Mouse (Mus musculus) limb, embryonic 14.5 days (tissue): ENCODE measurements around the gene Dhx38. TPM values are rescaled to one million over a fixed set of nuclear protein-coding genes. Genes with fewer than 3 reads are reported as not detected.

ENCODE experiments used
- ATAC-seq: fragments of 200-750 bp; cut with Nextera tagmentation; 2 replicates; pipeline ENCODE4 v1.8.0; 2017; ENCODE audit warnings: low read depth, moderate number of reproducible peaks, moderate TSS enrichment; ENCODE audit not compliant: low FRiP score
- DNase-seq: peaks from one replicate; pipeline ENCODE4 v3.0.0-alpha.2; 2015; ENCODE audit warnings: low spot score
- H3K27ac ChIP-seq: fragments of 300-500 bp; sonication (generic); replicated peaks from 2 replicates; pipeline ENCODE4 v1.5.1; 2014; ENCODE audit warnings: low read depth, mild to moderate bottlenecking, low read length, moderate library complexity, mixed read lengths
- H3K27me3 ChIP-seq: fragments of 300-500 bp; sonication (generic); 2 replicates; pipeline ENCODE4 v1.6.1; 2014; ENCODE audit warnings: low read length, mixed read lengths; ENCODE audit not compliant: control insufficient read depth, insufficient read depth
- H3K36me3 ChIP-seq: fragments of 300-500 bp; sonication (generic); 2 replicates; pipeline ENCODE4 v1.6.1; 2014; ENCODE audit warnings: mild to moderate bottlenecking, low read length, moderate library complexity, mixed read lengths; ENCODE audit not compliant: control insufficient read depth, insufficient read depth
- H3K4me1 ChIP-seq: fragments of 300-500 bp; sonication (generic); 2 replicates; pipeline ENCODE4 v1.6.1; 2014; ENCODE audit warnings: antibody characterized with exemption, low read length, mixed read lengths; ENCODE audit not compliant: control insufficient read depth, insufficient read depth
- H3K4me2 ChIP-seq: fragments of 300-500 bp; sonication (generic); replicated peaks from 2 replicates; pipeline ENCODE4 v1.6.1; 2014; ENCODE audit warnings: low read depth, mild to moderate bottlenecking, low read length, moderate library complexity; ENCODE audit not compliant: severe bottlenecking
- H3K4me3 ChIP-seq: fragments of 300-500 bp; sonication (generic); replicated peaks from 2 replicates; pipeline ENCODE4 v1.5.1; 2014; ENCODE audit warnings: low read length
- H3K9ac ChIP-seq: fragments of 300-500 bp; sonication (generic); 2 replicates; pipeline ENCODE4 v1.6.1; 2014; ENCODE audit warnings: mild to moderate bottlenecking, low read depth, low read length, moderate library complexity; ENCODE audit not compliant: severe bottlenecking
- H3K9me3 ChIP-seq: fragments of 300-500 bp; sonication (generic); 2 replicates; pipeline ENCODE4 v1.6.1; 2016; ENCODE audit warnings: low read length; ENCODE audit not compliant: control insufficient read depth
- POLR2A ChIP-seq: fragments of 200-500 bp; IDR thresholded peaks from 2 replicates; pipeline ENCODE4 v1.8.0; 2012; ENCODE audit warnings: inconsistent platforms, mild to moderate bottlenecking, moderate library complexity, borderline replicate concordance; ENCODE audit not compliant: insufficient read depth, insufficient read length; ENCODE audit errors: extremely low read depth
- WGBS: fragments of 180-500 bp; shearing (Covaris S2); extraction: QIAGEN DNeasy Blood & Tissue Kit; methylation state at CpG from one replicate; pipeline ENCODE4 v1.1.7; 2014; 5-methylcytosine and 5-hydroxymethylcytosine counted together
- polyA plus RNA-seq, 2 experiments: library from polyadenylated mRNA; depleted of rRNA in 1 of 2; stranded (reverse) in 1 of 2; unstranded in 1 of 2; fragments of >200 nt; fragmentation: Nextera tagmentation in 1 of 2; extraction: Ambion mirVana in 1 of 2; gene quantifications; 2 replicates each; pipeline versions ENCODE4 v1.2.1 to v1.2.3; 2012 to 2014

Gene Dhx38
- 27.4 and 27.8 TPM in 2 replicates for polyA plus RNA-seq (2012; rRNA removed)
- polyA plus RNA-seq (2014; fragmentation: Nextera tagmentation; extraction: Ambion mirVana), result 20.0 and 23.3 TPM in 2 replicates

DNA sequence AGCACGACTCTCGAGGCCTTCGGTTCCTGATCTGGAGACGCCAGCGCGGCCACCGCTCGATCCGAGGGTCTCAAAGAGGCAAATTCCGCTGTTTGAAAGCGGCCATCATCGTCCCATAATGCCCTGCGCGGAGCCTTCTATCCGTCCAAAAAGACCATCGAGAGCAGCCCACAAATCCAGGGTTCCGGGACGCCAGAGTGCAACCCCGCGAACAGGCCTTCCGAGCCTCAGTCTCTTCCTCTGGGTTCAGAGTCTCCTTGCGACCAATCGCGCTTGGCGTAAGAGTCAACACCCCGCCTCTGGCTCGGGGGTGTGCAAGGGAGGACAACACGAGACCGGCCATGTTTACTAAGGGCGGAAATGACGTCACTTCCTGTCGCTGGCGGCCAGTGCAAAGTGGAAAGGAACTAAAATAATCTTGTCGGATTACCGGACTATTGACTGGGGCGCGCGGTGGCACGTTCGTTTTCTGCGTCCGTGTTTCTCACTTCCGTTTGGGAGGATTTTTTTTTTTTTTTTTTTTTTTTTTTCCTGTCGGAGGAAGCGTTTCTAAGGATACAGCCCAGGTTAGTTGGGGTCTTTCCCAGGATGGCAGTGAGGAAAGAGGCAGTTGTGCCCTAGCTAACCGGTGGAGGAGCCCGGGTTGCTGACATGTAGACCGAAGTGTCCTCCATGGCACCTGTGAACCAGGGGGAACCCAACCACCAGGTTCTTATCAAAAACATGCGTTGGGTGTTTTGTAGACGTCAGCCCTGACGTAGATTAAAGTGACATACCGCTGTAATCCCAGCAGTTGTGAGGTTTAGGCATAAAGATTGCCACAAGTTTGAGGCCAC is at the start of gene Dhx38, which contains the start of gene Txnl4b:
Gene Dhx38, minus strand, starts transcription at position 364 of the 836 bp plus-strand sequence.
Gene Txnl4b, plus strand, starts transcription at position 395 of the 836 bp plus-strand sequence.
- no peaks in the 10 kb centered on the region for H3K9me3 ChIP-seq
- H3K9ac ChIP-seq, result peak within 1 kb of the TSS; percentile 85
- peaks cover 5% of the 10 kb centered on the region; the same call in 1 of the 2 replicates for H3K4me1 ChIP-seq
- no peaks in the 10 kb centered on the region for H3K27me3 ChIP-seq
- under 1% methylated on average over 52 of the region's 52 CpGs for WGBS
- H3K4me2 ChIP-seq, result peak within 1 kb of the TSS; percentile 75
- peak; percentile 99 for DNase-seq
- peaks cover 31% of the 10 kb centered on the region for H3K36me3 ChIP-seq
- peak within 1 kb of the TSS; percentile 85 for H3K27ac ChIP-seq
- ATAC-seq, result peak; percentile 100
- H3K4me3 ChIP-seq, result peak within 1 kb of the TSS; percentile 68
- TF ChIP-seq POLR2A, result 0 out of 2 replicates have a peak, but pooled peaks have one; percentile 29

DNA sequence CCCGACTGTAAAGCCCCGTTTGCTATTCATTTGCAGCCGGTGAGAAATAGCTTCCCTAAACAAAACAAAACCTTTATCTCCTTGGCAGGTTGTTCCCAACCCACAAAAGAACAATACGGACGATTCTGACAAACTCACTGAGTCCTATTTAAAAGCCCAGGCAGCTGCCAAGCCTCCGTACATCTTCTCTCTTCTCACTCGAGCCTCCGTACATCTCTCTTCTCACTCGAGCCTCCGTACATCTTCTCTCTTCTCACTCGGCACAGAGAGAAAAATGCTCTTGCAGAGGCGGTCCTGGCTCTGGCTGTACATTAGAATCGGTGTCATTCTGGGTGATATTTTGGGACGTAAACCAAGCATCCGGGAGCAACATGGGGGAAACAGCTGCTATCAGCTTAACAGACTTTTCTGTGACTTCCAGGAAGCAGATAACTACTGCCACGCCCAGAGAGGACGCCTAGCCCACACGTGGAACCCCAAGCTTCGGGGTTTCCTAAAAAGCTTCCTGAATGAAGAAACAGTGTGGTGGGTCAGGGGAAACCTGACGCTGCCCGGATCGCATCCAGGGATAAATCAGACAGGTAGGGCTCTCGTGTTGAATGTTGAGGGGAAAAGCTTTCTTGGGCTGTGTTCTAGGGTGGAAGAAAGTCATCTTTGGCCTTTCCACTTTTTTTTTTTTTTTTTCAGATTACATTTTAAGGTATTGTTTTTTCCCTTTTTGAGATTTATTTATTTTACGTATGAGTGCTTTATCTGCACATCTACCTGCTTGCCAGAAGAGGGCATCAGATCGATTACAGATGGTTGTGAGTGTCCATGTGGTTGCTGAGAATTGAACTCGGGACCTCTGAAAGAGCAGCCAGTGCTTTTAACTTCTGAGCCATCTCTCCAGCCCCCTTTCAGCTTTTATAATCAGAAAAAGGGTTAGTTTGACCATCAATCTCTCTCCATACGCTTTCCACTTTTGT is 48.9 kb upstream of the Dhx38 start, which contains the start of gene Pkd1l3:
Gene Pkd1l3, plus strand, starts transcription at position 275 of the 968 bp plus-strand sequence.
- Histone ChIP-seq H3K4me2 (no peak within 1 kb of the TSS), H3K4me3 (no peak within 1 kb of the TSS), H3K9ac (no peak within 1 kb of the TSS), H3K27me3 (no peaks in the 10 kb centered on the region), H3K27ac (no peak within 1 kb of the TSS), H3K36me3 (no peaks in the 10 kb centered on the region), H3K9me3 (no peaks in the 10 kb centered on the region), H3K4me1 (no peaks in the 10 kb centered on the region)
- no peak for TF ChIP-seq POLR2A
- no peak for ATAC-seq
- WGBS, result 64% methylated on average over 27 of the region's 27 CpGs
- DNase-seq, result no peak

DNA sequence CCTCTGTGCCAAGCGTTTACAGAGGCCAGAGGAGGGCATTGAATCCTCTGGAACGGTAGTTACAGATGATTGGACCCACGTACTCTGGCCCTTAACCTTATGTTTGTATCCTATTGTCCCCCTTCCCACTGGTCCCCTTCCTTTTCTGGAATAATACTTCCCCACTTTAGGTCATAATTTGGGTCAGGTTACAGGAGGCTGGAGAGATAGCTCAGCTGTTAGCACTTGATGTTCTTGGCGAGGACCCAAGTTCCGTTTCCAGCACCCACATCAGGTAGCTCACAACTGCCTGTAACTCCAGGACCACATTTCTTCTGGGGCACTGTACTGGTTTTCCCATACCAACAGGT is 43.5 kb upstream of the Dhx38 start:
- ATAC-seq (no peak), DNase-seq (no peak)
- Histone ChIP-seq H3K4me1 (peaks cover 10% of the 10 kb centered on the region), H3K9me3 (no peaks in the 10 kb centered on the region), H3K27ac (0 out of 2 replicates have a peak overlapping the region, but pooled peaks have one; percentile 93), H3K4me3 (peak overlapping the region; percentile 56), H3K27me3 (no peaks in the 10 kb centered on the region), H3K36me3 (peaks cover 14% of the 10 kb centered on the region; the same call in 1 of the 2 replicates), H3K4me2 (peak overlapping the region; percentile 76), H3K9ac (peak overlapping the region; percentile 62)
- no peak for TF ChIP-seq POLR2A
- 13% methylated on average over 5 of the region's 5 CpGs for WGBS

DNA sequence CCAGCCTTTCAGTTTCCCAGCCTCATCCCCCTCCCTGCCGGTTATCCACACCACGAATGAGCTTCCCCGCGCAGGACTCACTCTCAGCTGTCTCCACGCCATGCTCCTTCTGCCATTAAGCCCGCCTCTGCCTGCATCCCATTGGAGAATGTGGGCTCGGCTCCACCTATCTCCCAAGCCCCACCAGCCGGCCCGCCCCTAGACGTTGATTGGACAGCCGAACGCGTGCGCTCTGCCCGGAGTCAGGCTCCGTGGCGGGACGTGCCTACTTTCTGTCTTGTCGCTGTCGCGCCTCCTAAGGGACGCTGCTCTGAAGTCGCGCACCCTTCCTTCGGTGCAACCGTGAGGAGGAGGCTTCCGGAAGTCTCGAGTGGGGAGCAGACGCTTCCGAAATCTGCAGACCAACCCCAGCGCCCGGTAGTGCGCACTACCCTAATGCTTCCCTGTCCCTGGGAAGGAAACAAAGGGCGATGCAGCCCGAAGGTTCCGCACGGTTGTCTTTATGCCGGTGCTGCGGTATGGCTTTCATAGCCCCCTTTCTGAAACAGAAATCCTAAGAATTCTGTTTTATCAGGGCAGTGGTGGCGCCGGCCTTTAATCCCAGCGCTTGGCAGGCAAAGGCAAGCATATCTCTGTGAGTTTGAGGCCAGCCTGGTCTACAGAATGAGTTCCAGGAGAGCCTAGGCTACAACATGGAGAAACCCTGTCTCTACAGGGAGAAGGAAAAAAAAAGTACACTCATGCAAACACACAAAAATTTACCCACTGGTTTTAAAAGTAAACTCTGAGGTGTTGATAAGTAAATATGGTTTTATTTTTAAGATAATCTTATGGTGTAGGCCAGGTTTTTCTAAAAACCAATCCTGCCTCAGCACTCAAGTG is 42.9 kb upstream of the Dhx38 start, which contains the start of gene Dhodh:
Gene Dhodh, minus strand, starts transcription at position 403 of the 882 bp plus-strand sequence.
- Histone ChIP-seq H3K4me1 (peaks cover 10% of the 10 kb centered on the region), H3K4me3 (peak within 1 kb of the TSS; percentile 56), H3K9me3 (no peaks in the 10 kb centered on the region), H3K27ac (peak within 1 kb of the TSS; percentile 93), H3K36me3 (peaks cover 20% of the 10 kb centered on the region; the same call in 1 of the 2 replicates), H3K9ac (peak within 1 kb of the TSS; percentile 62), H3K27me3 (no peaks in the 10 kb centered on the region), H3K4me2 (peak within 1 kb of the TSS; percentile 76)
- TF ChIP-seq POLR2A, result 0 out of 2 replicates have a peak, but pooled peaks have one; percentile 87
- DNase-seq, result peak; percentile 96
- under 1% methylated on average over 42 of the region's 42 CpGs for WGBS
- peak; percentile 98 for ATAC-seq
